Mouse (Mus musculus): ENCODE measurements around the gene Gdf15.

The Gdf15 gene

DNA sequence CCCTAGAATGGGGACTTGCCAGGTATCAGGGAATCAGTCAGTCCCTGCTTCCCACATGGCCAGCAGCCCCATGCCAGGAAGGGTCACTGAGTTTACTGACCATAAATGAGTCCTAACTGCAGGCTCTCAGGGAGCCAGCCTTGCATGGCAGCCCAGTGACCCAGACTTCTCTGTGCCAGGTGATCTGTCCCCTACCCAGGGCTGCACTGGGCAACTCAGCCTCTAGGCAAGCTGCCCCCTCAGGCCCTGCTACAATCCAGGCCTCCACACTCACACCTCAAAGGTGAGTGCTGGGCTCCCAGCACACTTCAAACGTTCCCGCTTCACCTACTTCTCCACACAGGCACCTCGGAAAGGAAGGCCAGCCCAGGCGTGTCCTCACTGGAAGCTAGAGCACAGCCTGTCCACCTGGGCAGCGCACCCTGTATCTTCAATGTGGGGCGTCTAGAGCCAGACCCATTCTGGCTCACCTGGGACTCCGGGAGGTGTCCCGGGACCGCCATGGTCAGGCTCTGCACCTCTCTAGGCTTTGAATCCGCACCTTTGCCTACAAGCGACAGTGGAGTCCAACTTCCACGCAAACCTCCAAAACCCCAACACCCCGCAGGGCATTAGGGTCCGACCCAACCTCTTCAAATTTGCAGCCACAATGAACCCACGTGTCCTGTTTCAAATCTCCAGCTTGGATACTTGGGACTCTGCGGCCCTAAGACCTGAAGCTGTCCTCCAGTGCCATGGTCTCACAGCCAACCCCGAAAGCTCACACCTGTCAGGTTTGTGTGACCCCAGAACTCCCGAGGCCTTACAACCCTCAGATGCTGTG, 25.3 kb downstream of the Gdf15 start:
- peak; percentile 38 for DNase-seq (ENCODE audit: low read depth, low spot score)

GRCm38 (mm10) chr8:70605871-70606779, 26.1 kb downstream of the Gdf15 start:
- DNase-seq (ENCODE audit: low read depth, low spot score): peak; percentile 24

GRCm38 (mm10) chr8:70604558-70604957, 27.7 kb downstream of the Gdf15 start:
- DNase-seq (ENCODE audit: low read depth, low spot score): no peak

DNA sequence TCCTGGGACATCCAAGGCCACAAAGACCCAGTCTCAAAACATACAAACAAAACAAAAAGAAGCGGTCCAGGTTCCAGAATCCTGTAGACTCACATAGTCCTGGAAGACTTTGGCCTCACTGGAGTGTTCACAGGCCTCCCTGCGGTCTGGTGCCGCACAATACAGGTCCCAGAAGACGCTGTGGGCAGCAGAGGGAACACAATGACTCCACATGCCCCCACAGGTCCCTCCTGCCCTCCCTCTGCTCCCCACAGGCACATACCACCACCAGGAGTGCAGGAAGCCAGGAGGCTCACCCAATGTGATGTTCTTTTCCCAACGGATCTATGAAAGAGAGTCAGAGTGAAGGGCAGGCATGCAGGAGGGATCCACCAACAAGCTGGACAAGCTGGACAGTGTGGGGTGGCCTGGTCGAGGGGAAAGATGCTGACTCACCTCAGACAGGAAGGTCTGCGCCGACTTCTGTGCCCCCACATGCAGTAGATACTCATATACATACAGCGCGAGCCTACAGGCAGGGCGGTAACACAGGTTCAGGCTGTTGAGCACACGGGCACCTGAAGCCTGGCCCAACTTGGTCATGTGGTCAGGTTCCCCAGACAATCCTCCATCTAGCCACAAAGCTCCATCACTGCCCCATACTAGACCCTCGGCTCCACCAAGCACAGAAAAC, 30.0 kb downstream of the Gdf15 start:
- DNase-seq (ENCODE audit: low read depth, low spot score): no peak

GRCm38 (mm10) chr8:70601271-70601649, 31.0 kb downstream of the Gdf15 start:
- DNase-seq (ENCODE audit: low read depth, low spot score): peak; percentile 85

GRCm38 (mm10) chr8:70600473-70601270, 31.6 kb downstream of the Gdf15 start:
- no peak for DNase-seq (ENCODE audit: low read depth, low spot score)

DNA sequence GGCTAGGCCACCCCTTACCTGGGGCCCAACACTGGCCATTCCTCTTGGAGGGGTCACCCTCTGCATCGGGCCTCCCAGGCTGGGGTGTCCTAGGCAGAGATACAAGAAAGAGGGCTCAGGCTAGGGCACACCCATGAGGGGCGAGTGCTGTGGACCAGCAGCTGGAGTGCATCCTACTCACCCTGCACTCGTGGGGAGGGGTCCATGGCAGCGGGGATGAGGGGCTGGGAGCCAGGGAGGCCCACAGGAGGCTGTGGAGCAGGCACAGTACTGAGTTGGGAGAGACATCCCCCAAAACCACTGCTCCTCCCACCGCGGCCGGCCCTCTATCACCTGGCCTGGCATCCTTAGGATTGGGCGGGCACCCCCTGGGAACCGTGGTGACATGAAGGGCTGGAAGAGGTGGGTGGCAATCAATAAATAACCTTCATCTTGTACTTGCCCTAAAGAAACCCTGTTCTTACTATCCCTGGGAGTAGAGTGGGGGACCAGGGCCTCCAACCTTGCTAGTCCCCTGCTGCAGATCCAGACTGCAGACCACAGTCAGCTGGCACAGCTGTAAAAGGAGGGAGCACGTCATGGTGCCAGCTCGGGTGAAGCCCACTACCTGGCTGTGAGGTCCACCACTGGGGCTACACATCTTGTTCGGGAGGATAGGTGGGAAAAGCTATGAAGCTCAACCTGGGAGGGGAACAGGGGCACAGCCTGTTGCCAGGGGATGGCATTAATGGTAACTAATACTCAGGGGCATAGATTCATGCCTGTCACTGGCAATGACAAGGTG, 32.6 kb downstream of the Gdf15 start:
- no peak for DNase-seq (ENCODE audit: low read depth, low spot score)

DNA sequence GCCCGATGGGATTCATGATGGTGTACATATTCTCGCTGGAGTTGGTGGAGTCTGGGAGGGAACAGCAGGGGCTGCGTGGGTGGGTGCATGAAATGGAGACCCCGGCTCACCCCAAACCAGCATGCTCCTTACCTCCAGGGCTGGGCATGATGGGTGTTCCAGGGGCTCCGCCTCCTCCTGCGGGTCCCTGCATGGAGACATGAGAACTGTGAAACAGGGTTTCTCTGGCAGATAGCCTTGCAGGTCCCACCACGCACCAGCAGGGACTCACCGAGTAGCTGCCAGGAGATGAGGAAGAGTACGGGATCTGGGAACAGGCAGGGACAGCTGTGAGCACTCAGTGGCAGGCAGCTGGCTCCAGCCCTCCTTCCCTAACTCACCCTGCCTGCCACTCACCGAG, 33.5 kb downstream of the Gdf15 start:
- no peak for DNase-seq (ENCODE audit: low read depth, low spot score)

DNA sequence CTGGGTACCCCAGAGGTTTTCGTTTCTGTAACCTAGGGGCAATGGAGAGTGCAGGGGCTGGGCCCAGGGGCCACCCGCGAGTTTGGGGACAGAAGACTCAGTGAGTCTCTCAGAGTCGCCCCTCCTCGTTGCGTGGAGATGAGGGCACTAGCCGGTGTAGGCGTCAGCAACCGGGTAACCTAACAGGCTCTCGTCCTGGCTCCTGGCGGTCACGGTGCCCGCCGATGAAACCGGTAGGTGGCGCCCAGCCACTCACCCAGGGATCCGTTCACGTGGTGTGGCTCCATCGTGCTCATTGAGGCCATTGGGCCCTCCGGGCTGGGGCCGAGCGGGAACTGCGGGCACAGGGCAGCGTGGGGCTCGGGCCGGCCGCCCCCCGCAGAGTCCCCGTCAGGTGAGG, 34.0 kb downstream of the Gdf15 start:
- no peak for DNase-seq (ENCODE audit: low read depth, low spot score)

GRCm38 (mm10) chr8:70597417-70598272, 34.6 kb downstream of the Gdf15 start:
- DNase-seq (ENCODE audit: low read depth, low spot score): no peak

GRCm38 (mm10) chr8:70596775-70597416, 35.4 kb downstream of the Gdf15 start:
- no peak for DNase-seq (ENCODE audit: low read depth, low spot score)

- no peak for DNase-seq (ENCODE audit: low read depth, low spot score)
These were observed 36.0 kb downstream of the Gdf15 start for GRCm38 (mm10) chr8:70596216-70596615.

DNA sequence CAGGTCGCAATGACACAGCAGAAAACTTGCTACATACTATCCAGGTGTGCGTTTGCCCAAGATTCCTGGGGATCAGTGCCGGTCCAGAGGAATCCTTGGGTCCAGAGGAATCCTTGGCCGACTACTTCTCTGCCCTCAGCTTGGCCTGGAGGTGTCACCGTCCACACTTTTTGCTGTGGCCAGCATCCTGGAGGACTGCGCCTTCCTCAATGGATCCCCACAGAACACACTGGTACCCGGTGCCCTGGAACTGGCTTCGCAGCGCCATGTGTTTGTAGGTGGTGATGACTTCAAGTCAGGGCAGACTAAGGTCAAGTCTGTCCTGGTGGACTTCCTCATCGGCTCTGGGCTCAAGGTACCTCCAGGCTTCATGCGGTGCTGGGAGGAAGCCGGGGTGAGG, 36.4 kb downstream of the Gdf15 start:
- DNase-seq (ENCODE audit: low read depth, low spot score): no peak

DNA sequence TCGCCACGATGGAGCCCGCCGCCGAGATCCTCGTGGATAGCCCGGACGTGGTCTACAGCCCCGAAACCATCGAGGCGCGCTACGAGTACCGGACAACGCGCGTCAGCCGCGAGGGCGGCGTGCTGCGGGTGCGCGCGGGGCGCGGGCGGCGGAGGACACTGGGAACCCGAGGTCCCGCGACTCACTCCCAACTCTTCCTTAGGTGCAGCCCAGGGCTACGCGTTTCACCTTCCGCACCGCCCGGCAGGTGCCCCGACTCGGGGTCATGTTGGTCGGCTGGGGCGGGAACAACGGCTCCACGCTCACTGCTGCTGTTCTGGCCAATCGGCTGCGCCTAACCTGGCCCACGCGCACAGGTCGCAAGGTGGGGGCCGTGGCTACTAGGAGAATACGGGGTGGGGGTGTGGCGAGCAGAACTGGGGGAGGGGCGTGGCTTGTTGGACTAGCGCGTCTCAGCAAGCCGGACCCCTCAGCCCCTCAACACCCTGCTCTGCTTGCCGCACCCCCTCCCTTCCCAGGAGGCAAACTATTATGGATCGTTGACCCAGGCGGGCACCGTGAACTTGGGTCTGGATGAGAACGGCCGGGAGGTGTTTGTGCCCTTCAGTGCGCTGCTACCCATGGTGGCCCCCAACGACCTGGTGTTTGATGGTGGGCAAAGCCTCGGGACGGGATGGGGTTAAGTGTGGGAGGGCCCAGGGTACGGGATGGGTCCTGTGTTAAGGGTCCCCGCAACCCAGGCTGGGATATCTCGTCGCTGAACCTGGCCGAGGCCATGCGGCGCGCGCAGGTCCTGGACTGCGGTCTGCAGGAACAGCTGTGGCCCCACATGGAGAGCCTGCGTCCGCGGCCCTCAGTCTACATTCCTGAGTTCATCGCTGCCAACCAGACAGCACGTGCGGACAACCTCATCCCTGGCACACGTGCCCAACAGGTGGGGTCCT, 37.4 kb downstream of the Gdf15 start:
- DNase-seq (ENCODE audit: low read depth, low spot score): no peak

DNA sequence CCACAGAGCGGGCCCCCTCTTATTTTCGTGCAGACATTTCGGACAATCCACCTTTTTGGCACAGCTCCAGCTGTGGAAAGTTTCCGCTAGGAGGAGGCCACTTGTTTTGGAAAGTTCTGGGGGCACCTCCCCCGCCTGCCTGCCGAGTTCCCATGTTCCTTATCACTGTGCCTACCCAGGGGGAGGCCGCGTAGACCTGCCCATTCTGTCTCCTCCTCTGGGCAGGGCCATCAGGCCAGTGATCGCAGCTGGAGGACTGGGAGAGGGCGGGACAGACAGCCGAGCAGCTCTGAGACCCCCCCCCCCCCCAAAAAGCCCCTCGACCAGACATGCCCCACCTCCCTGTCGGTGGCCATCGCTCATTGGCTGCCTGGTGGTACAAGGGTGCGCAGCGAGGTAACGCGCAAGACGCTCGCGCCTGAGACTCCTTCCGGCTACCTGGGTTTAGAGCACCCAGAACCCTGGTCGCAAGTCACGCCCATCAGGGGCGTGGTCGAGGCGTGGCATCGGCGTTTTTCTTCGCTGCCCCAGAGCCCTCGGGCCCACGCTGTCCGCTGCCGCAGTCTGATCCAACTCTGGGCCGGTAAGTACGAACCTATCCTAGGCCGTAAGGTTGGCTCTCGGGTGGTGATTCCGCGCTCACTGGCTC, 38.2 kb downstream of the Gdf15 start, which contains the start of gene Isyna1:
Isyna1 (plus strand) TSS at position 413 of the 649 bp plus-strand sequence.
- DNase-seq (ENCODE audit: low read depth, low spot score): peak; percentile 94

- DNase-seq (ENCODE audit: low read depth, low spot score): no peak
These were observed 39.1 kb downstream of the Gdf15 start for GRCm38 (mm10) chr8:70593173-70593572.

- no peak for DNase-seq (ENCODE audit: low read depth, low spot score)
These were observed 40.7 kb downstream of the Gdf15 start for GRCm38 (mm10) chr8:70591569-70591968.

All from CD4-positive helper T cell, adult 2 months (primary cell).